Mouse (Mus musculus) inflammation-experienced regulatory T-cells, adult 6 months (primary cell): ENCODE data around the gene Vangl2. TPM values are rescaled to one million over a fixed set of nuclear protein-coding genes. Genes with fewer than 3 reads are reported as not detected.

Experiments
- ATAC-seq: one replicate; pipeline ENCODE4 v1.8.0; 2017
- polyA plus RNA-seq, 3 experiments: library from polyadenylated mRNA; unstranded; fragments of 100-300 nt; shearing (Covaris generic); gene quantifications; one replicate each; pipeline ENCODE4 v1.2.1; 2017

Gene Vangl2
- polyA plus RNA-seq: under 1 TPM; 0.57 to 0.66 (median 0.64) TPM

- ATAC-seq: no peak
These were observed at the start of gene Vangl2 for GRCm38 (mm10) chr1:172028394-172029275. Gene Vangl2 (minus strand): TSS chr1:172028444.

DNA sequence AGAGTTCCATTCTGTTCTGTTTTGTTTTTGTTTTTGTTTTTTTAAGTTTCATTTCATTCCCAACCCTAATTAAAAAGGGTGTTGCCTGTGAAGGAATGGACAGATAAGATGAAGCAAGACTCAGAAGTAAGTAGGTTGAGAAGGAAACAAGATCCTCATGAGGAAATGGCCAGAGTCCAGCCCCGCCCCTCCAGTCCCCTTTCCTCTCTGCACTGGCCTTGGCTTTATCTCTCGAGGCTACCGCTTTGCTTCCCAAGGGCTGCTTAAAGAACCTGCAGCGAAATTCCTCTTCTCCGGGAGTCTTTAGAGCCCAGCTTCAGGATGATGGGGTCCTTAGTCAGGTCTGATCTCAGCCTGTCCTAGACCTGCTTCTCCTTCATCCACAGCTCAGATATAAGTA, 49.7 kb upstream of the Vangl2 start:
- ATAC-seq: no peak

DNA sequence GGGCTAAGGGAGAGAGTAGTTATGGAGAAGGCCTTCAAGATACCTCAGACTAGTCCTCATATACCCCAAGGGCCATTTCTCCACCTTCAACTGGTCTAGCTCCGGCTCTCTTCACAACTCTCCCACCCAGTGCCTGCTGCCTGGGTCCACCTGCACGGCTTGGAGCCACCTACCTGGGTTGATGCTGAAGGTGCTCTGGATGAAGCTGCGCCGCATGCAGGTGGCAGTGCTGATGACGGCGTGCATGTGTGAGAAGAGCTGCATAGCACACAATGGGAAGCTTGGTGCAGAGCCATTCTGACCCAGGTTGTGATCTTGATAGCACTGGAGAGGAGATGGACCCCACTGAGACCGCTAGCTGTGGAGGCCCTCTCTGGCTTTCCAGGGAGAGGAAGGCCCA, 44.4 kb upstream of the Vangl2 start:
- no peak for ATAC-seq

- ATAC-seq: no peak
These were observed 43.3 kb upstream of the Vangl2 start for GRCm38 (mm10) chr1:172071556-172071955.

DNA sequence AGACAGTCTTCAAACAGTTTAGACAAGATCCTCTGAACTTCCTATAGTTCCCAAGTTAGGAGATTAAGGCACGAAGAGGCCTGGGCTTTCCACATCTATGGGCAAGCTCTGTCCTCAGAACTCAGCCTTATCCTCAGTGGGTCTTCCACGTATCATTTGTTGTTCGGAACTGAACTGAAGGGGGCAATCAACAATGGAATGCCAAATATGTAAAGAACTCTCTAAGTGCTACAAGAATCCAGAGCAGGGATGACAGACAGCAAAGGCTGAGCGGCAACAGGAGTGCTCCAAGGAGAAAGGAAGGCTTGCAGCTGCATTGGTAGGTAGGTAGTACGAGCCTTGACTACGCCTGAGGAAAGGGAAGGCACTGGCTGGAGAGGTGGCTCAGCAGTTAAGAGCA, 42.0 kb upstream of the Vangl2 start:
- no peak for ATAC-seq

- no peak for ATAC-seq
These were observed 36.4 kb upstream of the Vangl2 start for GRCm38 (mm10) chr1:172064613-172065141.

DNA sequence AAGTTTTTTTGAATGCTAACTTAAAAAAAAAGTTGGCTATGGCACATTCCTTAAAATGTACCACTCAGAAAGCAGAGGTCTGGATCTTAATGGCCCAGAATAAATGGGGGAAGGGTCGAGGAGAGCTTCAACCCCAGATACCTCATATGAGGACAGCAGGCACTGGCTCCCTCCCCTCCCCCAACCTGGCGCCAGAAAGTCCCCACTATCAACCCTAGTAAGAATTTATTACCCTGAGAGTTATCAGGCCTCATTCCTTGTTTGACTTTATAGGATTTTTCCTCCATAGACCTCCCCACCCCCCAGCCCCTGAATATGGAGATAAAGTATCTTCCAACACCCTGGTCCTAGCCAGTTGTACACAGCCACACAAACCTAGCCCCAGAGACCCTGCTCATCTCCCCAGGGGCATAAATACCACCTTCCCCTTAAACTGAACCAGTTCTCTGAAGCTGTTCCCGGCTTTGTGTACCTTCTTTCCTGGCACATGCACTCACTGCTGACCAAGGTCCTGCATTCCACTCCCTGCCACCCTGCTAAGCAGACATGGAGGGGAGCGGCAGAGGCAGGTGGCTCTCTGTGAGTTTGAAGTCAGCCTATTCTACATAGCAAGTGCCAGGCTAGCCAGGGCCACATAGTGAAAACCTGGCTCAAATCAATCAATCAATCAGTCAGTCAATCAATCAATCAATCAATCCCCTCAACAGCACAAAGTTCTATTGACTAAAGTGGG, 35.2 kb upstream of the Vangl2 start:
- ATAC-seq: no peak

GRCm38 (mm10) chr1:172062101-172062500, 33.9 kb upstream of the Vangl2 start:
- no peak for ATAC-seq

GRCm38 (mm10) chr1:172061217-172061616, 33.0 kb upstream of the Vangl2 start:
- no peak for ATAC-seq

- no peak for ATAC-seq
These were observed 32.4 kb upstream of the Vangl2 start for GRCm38 (mm10) chr1:172060659-172061058.

GRCm38 (mm10) chr1:172058874-172059273, 30.6 kb upstream of the Vangl2 start:
- no peak for ATAC-seq

DNA sequence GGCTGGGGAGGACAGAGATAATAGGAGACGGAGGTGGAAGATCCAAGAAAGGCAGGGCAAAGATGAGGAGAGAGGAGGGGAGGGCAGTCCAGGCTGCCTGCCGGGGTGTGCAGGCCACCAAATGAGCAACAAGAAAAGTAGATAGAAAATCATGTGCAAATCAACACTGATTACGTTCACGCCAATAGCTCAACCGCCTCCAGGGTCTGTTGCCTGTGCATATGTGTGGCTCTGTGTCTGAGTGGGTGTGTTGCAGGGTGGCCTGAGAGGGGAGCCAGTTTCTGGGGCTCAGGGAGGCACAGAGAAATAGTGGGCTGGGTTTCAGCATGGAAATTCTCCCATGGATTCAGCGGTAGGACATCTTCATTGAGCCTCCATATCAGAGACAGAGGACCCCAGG, 30.1 kb upstream of the Vangl2 start:
- no peak for ATAC-seq

DNA sequence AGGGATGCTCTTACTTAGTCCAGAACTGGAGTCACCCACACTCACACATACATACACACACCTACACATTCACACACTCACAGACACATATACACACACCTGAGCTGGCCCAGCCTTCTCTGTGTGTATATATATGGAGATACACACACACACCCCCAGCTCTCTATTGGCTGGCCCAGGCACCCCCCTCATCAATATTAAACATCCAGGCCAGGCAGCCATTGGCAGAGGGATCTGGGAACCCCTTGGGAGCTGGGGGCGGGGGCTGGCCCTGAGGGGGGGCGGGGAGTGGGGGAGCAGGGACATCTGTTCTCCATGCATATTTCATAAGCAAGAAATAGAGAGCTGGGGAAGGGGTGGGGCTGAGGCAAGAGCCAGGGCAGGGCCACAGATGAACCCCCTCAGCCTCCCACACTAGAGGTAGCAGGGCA, 29.3 kb upstream of the Vangl2 start, which contains the start of gene Nhlh1:
TSS of gene Nhlh1 (minus strand) at position 83 of the 431 bp plus-strand sequence.
- ATAC-seq: no peak

DNA sequence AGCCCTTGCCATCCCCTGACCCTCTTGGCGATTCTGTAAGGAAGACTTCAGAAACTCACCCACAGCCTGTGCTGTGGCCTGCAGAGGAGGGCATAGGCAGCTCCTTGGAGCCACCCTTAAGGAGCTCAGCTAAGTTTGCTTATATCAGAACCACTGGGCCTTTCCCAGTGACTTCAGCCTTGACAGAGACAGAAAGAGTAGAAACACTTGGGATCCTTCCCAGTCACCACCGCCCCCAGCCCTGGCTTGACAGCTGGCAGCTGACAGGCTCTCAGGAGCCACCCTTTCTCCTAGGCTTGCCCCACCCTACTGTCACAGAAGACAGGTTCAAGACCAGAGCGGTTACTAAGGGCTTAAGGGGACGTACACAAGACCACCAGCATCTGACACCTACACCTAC, 28.0 kb upstream of the Vangl2 start:
- ATAC-seq: no peak

- no peak for ATAC-seq
These were observed 25.5 kb upstream of the Vangl2 start for GRCm38 (mm10) chr1:172053541-172054440.

DNA sequence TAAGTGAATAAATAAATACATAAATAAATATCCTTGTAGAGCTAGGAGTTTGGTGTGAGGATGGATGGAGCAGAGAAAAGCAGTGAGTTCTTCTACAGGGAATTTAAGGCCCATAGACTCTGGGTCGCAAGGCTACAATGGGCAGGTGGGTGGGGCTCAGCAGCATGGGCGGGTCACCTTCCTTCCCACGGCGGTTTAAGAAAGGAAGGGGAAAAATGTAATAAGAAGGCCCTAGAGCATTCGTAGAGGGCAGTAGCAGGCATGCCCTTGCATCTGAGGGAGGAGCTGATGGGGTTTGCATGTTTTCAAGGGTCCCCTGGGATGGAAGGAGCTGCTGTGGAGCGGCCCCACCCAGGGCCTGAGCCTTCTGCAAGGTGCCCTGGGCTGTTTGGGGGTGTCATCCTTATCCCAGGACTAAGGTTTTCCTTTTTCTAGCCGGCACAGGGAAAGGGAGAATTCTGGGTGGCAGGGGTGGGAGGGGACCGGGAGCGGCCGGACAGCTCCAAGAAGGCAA, 24.6 kb upstream of the Vangl2 start:
- no peak for ATAC-seq

- ATAC-seq: no peak
These were observed 21.0 kb upstream of the Vangl2 start for GRCm38 (mm10) chr1:172049131-172049782.

DNA sequence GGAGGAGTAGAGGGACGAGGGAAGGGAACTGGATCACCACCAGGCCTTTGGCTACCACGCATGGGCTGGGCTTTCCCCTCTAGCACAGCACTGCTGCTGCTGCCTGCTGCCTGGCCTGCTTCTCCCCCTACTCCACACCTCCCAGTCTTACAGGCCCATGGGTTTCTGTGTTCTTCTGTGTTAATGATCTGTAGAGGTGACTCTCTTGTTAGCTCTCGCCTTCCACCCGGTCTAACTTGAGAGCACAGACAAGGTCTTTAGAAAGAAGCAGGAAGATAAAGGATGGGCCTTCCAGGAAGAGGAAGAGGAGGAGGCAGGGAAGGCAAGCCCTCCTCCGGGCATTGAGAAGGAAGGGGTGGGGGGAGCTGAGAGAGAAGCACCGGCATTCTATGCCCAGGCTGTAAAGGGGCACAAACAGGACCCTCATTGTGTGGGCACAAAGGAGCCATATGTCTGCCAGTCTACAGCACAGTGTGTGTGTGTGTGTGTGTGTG, 20.0 kb upstream of the Vangl2 start:
- no peak for ATAC-seq

- ATAC-seq: peak; percentile 72
These were observed 18.7 kb upstream of the Vangl2 start for GRCm38 (mm10) chr1:172046938-172047337.

DNA sequence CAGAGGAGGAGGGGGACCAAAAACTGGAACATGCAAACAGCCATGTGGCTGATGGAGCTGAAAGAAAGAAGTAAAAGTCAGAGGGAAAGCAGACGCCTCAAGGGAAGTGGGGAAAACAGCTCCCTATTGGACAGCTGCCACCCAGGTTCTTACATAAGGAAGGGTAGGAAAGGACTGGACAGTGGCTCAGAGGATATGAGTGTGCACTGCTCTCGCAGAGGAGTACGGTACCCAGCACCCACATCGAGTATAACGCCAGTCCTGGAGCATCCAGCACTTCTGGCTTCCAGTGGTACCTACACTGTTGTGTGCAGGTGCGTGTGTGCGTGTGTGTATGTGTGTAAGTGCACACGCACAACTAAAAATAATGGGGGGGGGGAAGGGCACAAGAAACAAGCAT, 18.2 kb upstream of the Vangl2 start:
- ATAC-seq: no peak

DNA sequence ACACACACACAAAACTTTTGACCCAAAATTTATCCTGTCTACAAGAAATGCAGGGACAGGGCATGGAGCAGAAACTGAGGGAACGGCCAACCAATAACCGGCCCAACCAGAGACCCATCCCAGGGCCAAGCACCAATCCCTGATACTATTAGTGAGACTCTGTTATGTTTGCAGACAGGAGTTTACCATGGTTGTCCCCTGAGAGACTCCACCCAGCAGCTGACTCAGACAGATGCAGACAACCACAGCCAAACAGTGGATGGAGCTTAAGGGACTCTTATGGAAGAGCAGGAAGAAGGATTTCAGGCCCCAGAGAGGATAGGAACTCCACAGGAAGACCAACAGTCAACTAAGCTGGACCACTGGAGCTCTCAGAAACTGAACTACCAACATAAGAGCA, 1.7 kb upstream of the Vangl2 start:
- ATAC-seq: no peak

- no peak for ATAC-seq
These were observed 488 bp downstream of the Vangl2 start for GRCm38 (mm10) chr1:172027809-172028102.
